Mouse (Mus musculus): ENCODE results near the gene 1700025G04Rik.

Gene 1700025G04Rik

GRCm38 (mm10) chr1:151994271-151994670, 95.7 kb downstream of the 1700025G04Rik start:
- no peak for DNase-seq (ENCODE audit: low spot score in 2 of 2)

DNA sequence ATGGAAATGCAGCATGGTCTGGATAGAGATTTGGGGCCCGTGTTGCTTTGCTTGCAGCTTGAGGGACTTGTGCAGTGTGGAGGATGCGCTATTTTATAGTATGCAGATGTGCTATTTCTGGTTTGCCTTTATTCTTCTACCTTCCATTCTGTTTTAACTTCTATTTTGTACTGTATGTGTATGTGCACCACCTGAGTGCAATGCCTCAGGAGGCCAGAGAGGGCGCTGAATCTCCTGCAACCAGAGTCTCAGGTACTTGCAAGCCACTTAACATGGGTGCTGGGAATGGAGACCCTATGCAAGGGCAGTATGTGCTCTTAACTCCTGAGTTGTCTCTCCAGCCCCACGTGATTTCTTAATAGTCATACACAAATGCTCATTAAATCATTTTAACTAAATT, 98.4 kb downstream of the 1700025G04Rik start:
- no peak for DNase-seq (ENCODE audit: low spot score in 2 of 2)

DNA sequence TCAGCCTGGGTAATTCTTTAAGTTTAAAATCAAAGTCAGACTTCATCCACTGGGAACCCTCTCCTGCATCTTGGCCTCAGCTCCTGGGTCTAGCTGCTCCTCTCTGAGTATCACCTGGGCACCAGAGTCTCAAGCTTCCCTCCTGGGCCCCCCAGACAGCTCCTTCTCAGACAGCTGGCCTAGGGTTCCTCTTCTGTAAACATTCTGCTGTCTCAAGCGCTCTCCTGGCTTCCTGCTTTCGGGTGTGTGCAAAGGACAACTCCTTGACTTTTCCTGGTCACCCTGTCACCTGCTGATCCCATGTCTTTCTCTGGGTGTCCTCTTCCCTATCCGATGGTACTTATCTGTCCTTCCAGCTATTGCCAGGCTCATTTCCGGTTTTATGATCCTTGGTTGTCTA, 99.3 kb downstream of the 1700025G04Rik start:
- no peak for DNase-seq (ENCODE audit: low spot score in 2 of 2)

DNA sequence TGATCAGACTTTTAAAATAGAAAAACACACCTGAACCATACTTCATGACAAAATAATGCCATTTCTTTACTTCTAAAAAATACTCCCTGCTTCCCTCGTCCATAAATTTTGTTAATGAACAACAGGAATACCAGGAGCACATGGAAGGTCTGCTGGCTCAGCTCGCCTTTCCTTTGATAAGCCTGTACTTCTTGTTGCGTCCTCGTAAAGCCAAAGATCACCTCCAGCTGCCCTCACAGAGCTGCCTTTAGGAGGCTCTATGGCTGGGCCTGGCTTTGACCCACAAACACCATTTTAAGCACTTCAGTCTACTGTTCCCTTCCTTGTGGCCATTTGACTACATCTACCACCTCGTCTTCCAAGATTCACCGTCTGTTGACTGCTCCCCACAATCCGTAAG, 101.2 kb downstream of the 1700025G04Rik start:
- no peak for DNase-seq (ENCODE audit: low spot score in 2 of 2)

DNA sequence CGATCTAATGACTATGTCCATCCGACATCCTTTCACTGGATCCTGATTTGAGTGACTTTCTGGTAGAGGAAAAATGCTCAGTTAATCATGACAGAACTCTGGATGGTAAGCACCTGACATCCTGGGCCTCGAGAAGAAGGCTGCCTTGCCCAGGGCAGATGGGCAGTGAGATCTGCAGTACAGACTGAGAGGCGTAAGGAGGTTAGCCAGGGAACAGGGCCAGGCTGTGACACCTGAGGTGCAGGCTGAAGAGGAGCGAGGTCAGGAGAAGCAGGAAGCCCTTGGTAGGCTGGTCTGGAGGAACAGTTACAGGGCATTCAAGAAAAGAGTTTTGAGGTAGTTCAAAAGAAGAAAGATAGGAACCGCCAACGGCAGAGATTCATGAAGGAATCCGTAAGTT, 101.9 kb downstream of the 1700025G04Rik start:
- no peak for DNase-seq (ENCODE audit: low spot score in 2 of 2)

GRCm38 (mm10) chr1:151986024-151986778, 103.7 kb downstream of the 1700025G04Rik start:
- no peak for DNase-seq (ENCODE audit: low spot score in 2 of 2)

DNA sequence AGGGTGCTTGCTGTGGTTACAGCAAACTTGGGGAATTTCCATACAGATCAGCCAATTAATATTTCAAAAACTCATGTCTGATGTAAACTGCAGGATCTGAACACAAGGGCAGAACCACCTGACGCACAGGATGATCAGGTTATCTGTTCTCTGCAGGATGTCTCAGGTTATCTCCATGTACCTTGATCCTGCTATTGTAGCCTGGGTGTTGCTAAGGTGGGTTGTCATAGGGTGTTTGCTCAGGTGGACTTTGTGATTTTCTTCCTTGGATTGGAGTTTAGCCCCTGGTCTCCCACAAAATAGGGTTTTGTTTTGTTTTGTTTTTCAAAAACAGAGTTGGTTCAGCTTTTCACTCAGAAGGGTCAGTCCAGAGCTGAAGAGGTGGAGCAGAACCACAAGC, 104.9 kb downstream of the 1700025G04Rik start:
- no peak for DNase-seq (ENCODE audit: low spot score in 2 of 2)

GRCm38 (mm10) chr1:151983991-151984390, 105.9 kb downstream of the 1700025G04Rik start:
- no peak for DNase-seq (ENCODE audit: low spot score in 2 of 2)

DNA sequence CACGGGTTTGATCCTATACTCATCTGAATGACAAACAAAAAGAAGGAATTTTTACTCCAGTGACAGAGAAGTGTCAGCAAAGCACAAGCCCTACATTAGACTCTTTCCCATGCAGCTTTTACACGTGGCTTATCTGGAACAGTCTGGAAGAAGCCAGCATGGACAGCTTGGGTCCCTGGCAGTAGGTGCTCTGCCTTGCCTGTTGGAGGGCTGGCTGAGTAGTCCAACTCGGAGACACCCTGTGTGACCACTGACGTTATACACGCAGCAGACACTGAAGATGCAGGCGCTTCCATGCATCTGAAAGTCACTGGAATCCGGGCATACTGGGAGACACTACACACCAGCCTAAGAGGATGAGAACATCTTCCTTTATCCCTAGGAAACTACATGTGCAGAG, 109.4 kb downstream of the 1700025G04Rik start:
- no peak for DNase-seq (ENCODE audit: low spot score in 2 of 2)

DNA sequence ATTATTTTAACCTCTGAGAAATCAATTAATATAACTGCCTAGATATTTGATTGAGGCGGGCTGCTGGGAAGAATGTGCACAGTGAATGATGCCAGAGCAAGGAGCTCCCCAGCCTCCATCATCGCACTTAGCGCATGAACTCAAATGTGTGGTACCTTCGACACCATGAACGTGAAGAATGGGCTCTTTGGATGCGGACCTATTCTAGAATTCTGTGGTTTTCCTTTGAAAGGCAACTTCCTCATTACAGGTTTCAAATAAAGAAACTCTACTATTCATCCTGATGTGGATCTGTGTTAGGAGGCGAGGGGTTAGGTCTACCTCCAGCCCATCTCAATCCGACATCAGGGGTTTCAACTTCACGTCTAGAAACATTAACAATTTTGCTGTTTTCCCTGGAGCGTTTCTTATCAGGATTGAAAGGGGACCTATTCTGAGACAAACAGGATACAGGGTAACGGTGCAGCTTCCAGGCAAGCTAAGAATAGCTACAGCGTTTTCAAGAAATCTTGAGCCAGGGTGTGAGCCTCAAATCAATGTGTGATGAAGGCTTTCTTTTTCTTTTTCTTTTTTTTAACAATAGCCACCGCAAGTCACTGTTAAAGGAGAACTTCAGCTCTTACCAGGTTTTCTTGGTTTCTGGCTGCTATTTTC, 110.0 kb downstream of the 1700025G04Rik start:
- DNase-seq (ENCODE audit: low spot score in 2 of 2): no peak

- DNase-seq (ENCODE audit: low spot score in 2 of 2): no peak
Measured at GRCm38 (mm10) chr1:151978751-151979150, 111.2 kb downstream of the 1700025G04Rik start.

DNA sequence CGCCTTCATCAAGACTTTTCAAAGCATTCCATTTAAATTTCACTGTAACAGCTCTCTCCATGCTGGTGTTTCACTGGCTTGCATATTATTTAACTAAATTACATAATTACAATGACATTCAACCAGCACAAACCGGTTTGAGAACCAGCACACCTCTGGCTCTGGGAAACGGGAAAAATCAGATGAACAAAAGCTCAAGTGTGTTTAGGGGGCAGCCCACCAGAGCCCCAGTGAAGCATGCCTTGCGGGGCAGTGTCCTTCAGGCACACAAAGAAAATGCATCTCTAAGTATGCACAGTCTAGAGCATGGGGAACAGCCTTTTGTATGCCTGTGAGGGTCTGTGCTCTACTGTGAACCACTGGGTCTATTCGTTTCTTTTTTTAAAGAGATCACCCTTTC, 112.3 kb downstream of the 1700025G04Rik start:
- no peak for DNase-seq (ENCODE audit: low spot score in 2 of 2)

GRCm38 (mm10) chr1:151976850-151977249, 113.1 kb downstream of the 1700025G04Rik start:
- no peak for DNase-seq (ENCODE audit: low spot score in 2 of 2)

DNA sequence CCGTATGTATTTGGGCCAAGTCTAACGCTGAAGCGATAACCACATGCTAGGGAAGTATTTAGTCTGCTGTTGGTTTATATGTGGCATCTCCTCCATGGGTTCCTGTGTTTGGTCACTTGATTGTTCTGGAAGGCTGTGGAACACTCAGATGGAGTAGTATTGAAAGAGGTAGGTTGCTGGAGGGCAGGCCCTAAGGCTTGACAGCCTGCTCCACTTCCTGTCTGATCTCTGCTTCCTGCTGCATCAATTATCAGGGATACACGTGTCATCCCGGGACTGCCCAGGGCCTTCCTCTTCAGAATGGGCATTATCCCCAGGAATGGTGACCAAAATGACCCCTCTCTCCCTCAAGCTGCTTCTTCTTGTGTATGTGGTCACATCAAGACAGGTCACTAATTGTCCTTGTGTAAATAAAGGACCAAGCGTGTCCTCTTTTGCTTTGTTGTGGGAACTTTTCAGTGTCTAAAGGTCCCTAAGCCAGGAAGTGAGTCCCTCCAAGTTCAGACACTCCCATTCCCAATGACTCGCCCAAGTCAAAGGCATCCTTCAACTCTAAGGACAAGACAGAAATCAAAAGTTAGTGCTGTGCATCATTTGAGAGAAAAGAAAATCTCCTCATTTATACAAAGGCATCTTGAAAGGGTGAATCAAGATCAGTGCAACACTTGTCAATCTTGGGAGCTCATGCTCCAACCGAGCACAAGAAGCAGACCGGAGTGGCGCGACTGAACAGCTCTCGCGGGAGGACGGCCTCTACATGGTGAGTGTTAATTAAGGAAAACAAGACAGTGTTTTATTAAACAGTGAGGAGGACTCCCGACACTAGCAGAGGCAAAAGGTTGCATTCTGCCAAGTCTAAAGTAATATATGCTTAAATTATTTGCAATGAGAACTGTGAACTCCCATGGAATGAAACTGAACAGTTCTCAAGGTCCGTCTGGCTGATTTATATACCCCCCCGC, 114.2 kb downstream of the 1700025G04Rik start:
- DNase-seq (ENCODE audit: low spot score in 2 of 2): no peak

DNA sequence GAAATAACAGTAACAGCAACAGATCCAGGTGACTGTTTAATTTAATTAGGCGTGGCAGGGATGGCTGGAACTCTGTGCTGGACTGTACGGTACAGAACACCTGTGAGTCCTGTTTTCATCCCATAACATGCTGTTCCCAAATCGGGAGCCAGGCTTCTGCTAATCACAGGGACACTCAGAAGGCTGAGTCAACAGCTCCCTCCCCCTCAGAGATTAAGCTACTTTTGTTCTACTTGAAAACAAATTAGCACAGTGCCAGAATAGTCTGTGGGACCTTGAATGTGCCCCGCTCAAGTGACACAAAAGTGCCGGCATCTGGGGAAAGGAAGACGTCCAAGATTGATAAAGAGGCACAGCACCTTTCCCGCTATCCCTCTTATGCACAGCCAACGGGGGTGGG, 115.0 kb downstream of the 1700025G04Rik start:
- DNase-seq (ENCODE audit: low spot score in 2 of 2): no peak

GRCm38 (mm10) chr1:151974424-151974823, 115.5 kb downstream of the 1700025G04Rik start:
- DNase-seq (ENCODE audit: low spot score in 2 of 2): no peak

GRCm38 (mm10) chr1:151973110-151973700, 116.7 kb downstream of the 1700025G04Rik start:
- DNase-seq (ENCODE audit: low spot score in 2 of 2): no peak

- no peak for DNase-seq (ENCODE audit: low spot score in 2 of 2)
Measured at GRCm38 (mm10) chr1:151971581-151971980, 118.3 kb downstream of the 1700025G04Rik start.

DNA sequence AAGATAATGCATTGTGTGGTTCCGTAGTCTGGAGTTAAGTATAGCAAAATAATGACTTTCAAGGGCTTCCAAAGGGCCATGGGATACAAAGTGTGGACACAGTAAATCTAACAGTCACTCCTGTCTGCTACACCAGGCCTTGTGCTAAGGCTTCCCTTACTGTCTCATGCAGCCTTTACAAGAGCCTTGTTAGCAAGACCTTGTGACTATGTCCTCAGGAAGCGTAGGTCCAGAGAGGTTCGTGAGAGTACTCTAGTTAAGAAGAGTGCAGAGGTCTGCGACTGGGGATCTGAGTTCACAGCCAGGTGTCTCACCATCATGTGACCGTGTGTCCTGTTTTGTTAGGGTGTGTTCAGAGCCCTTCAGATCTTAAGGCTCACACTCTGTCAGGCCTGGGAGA, 121.8 kb downstream of the 1700025G04Rik start:
- DNase-seq (ENCODE audit: low spot score in 2 of 2): no peak

- no peak for DNase-seq (ENCODE audit: low spot score in 2 of 2)
Measured at GRCm38 (mm10) chr1:151964811-151965210, 125.1 kb downstream of the 1700025G04Rik start.

GRCm38 (mm10) chr1:151963248-151963647, 126.7 kb downstream of the 1700025G04Rik start:
- no peak for DNase-seq (ENCODE audit: low spot score in 2 of 2)

DNA sequence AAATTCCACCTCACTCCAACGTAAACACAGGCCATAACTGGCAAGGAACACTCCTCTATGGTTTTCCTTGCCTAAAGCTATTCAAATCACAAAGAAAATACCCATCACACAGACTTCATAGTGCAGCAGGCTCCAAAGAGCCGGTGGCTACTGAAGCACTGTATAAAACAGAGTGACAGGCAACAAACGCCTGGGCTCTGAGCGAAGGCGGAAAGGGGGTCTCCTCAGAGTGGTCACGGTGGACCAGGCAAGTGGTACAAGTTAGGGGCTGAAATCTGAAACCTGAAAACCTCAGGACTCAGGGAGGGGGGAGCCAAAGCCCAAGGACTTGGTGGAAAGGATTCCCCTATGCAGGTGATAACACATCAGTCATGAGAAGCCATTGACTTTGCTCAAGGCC, 127.8 kb downstream of the 1700025G04Rik start:
- no peak for DNase-seq (ENCODE audit: low spot score in 2 of 2)
